Mouse (Mus musculus) C2C12 (cell line): ENCODE results near the gene Abcc3.

Source experiments
- CEBPB ChIP-seq: IDR thresholded peaks from one replicate; pipeline ENCODE4 v1.6.1; 2011; ENCODE audit warnings: low read depth, mild to moderate bottlenecking, control low read depth, moderate library complexity
- CTCF ChIP-seq: IDR thresholded peaks from one replicate; pipeline ENCODE4 v1.5.1; 2011; ENCODE audit not compliant: control insufficient read depth, insufficient read depth, insufficient read length
- MAX ChIP-seq: IDR thresholded peaks from one replicate; pipeline ENCODE4 v1.6.1; 2011; ENCODE audit warnings: mild to moderate bottlenecking, control low read depth
- MYOG ChIP-seq: IDR thresholded peaks from one replicate; pipeline ENCODE4 v1.6.1; 2011; ENCODE audit not compliant: control insufficient read depth, insufficient read length; ENCODE audit errors: extremely low read depth
- USF1 ChIP-seq: IDR thresholded peaks from one replicate; pipeline ENCODE4 v1.6.1; 2011; ENCODE audit warnings: low read depth, mild to moderate bottlenecking, control low read depth, moderate library complexity

DNA sequence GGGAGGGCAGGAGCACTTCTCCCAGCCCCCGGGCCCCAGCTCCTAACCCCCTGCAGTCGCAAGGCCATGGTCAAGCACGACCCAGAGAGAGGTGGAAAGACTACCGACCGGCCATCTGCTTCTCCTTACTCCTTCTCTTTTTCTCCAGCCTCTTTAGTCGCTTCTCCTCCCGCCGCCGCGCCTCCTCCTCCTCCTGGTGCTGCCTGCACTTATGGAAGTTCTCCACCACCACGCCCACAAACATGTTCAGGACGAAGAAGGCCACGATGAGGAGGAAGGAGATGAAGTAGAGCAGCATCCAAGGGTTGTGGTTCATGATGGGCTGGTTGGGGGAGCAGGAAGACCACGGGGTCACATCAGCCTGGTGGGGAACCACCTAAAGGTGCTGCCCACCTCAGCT lies 32.9 kb upstream of the Abcc3 start:
- TF ChIP-seq CTCF = no peak
- TF ChIP-seq MYOG = no peak
- TF ChIP-seq USF1 = no peak
- TF ChIP-seq MAX = no peak
- no peak for TF ChIP-seq CEBPB
